Mouse (Mus musculus) thymus, postnatal 25 days (tissue): ENCODE data around the gene Mpdz.

Experiments used
- DNase-seq: peaks from one replicate; pipeline ENCODE4 v3.0.0; 2022

Gene Mpdz

DNA sequence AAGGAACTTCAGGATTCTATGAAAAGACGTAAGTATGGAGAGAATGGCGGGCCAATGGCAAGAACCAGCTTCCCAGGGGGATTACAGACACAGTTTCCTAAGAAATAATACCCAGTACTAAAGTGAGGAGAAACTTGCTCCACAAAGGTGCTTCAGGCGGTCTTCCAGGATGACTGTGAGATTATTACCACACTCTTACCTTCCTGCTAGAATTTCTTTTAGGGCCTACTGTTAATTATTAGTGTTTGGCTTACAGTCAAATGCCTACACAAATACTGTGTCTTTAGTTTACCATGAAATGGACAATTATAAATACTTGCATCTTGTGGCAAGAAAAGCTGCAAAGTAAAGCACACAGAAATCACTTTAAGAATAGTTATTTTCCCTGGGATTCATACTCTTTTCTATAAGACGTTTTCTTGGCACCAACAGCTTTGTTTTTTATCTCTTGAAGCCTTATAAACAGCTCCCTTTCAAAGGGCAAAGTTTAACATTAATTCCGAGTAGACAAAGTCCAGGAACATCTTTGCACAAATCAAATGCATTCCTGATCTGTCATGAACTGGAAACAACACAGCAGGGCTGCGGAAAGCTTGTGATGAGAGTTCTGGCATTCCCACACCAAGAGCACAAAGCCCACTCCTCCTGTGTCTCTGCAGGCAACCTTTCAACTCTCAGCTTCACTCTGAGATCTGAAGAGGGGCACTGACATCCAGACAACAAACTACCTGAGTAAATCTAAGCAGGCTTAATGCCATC lies 166.5 kb downstream of the Mpdz start:
- DNase-seq: no peak

GRCm38 (mm10) chr4:81273067-81273466 lies 169.5 kb downstream of the Mpdz start:
- no peak for DNase-seq

DNA sequence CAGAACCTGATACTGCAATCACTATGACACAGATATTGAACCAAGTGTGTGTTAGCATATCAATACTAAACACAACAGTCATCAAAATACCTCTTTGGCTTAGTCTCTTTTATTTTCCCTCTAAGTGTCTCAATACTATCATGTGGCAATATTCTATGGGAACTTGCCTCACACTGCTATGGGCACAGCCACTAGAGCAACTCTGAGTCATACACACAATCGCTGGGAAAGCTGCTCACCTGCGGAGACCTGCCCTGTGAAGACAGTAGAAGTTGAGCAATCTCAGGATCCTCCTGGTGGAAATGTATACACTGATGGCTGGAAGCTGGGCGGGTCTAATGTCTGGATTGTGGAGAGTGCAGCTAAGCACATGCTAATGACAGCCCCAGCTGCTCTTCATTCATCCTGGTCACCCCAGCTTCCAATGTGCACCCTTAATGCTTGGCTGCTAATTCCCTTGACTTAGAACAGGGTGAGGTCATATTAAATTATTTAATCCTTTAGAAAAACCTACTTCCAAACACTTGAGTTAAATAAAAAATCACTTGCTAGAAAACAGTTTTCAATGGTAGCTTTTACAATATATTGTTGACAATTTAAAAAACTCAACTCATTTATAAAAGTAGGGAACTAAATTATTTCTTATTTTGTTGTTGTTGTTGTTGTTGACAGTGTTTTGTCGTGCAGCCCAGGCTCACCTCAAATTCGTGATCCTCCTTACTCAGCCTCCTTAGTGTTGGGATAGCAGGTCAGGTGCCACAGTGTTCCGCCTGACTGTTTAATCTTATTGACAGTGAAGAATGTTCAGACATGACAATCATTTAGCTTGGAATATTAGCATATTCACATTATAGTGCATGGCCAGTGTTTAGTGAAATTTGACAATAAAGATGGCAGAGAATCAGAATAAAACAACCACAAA lies 189.5 kb downstream of the Mpdz start:
- no peak for DNase-seq

- no peak for DNase-seq
These were observed 190.3 kb downstream of the Mpdz start for GRCm38 (mm10) chr4:81252334-81252733.

DNA sequence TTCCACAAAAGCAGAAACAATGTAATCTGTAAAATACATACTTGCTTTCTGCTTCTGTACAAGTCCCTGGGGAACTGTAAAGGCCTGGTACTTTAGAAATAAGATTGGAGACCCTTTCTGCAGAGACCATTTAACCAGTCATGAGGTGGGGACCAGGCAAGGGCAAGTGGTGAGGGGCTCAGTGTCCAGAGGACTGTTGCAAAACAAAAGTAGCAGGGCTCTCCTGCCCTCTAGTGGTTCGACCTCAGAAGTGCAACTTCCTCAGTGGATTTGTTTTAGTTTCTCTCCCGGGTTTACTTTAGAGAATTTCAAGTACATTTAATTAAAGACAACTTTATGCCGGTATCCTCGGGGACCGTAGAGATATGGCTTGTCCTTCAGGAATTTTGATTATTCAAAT lies 190.7 kb downstream of the Mpdz start:
- DNase-seq: no peak

DNA sequence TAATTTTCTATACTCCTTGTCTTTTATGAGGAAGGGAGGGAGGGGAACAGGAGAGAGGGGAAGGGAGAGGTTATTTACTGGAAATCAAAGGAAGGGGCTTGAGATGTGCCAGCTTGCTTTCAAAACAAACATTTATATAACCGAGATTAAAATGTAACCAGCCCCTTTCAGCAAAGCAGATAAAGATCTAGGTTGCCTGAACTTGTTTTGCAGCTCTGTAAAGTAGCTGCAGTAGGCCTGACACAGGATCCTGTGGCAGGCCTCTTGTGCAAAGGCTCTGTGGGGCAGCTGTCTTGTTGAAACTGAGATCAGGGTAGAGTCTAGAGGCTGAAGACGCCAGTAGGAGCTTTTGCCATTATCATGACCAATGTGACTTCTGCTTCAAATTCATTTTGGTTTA lies 193.4 kb downstream of the Mpdz start:
- no peak for DNase-seq

DNA sequence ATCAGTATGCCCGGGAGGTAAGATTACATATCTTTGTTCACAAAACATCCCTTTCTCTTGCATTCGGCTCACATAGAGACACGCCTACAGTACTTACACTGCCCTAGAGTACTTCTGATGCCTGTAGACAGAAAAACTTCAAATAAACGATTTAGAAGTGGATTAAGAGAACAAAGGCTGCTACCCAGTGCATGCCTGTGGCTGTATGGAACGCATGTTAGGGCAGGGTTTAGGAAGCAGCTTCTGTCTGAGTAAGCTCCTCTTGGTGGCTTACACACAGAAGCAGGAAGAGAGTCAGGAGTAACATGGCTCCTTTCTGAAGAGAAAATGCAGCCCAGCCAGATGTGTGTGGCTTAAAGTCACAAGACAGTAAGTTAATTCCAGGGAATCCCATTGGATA lies 206.4 kb downstream of the Mpdz start:
- no peak for DNase-seq
